Mouse (Mus musculus): ENCODE results near the gene AA467197.

The AA467197 gene

DNA sequence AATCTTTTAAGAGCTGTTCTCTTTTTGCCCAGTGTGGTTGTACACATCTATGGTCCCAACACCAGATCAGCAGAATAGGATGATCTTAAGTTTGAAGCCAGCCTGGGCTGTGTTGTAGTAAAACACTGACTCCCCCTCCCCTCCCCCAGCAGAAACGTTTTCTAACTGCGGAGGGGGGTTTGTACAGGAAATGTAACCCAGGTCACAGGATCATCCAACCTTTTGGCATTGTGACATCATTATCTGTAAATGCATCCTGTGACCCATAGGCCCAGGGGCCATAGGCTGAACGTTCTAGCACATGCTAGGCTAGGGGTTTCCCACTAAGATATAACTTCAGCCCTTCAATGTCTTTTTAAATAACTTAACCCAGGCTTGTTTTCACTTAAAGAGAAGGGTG is at the start of gene AA467197:
Gene AA467197, plus strand, starts transcription at position 301 of the 400 bp plus-strand sequence.
- DNase-seq = no peak

DNA sequence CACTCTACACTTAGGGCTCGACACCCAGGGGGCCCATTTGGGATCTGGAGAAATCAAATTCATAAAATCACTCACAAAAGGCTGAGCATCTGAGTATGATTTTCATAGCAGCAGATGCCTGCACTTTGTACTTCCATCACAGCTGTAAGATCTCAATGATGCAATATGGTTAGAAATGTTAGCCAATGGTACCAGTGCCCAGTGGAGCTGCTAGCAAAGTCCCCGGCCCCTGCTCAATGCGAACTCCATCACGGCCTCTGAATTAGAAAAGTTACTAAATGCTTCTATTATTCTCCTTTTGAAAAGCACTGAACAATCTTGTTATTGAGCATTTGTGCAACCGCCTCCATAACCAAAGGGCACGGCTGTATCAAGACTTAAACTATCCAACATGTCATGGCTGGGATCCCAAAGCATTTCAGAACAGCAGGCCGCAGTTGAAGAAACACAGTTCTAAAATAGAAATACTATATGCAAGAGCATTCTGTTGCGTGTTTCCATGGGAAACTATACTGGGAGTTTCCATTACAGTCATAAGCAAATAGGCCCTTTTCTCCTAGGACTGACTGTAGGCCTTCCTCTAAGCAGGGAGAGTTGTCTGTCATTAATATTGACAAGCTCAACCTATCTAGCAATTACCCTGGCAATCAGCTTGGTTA is 48.8 kb upstream of the AA467197 start:
- DNase-seq = no peak

DNA sequence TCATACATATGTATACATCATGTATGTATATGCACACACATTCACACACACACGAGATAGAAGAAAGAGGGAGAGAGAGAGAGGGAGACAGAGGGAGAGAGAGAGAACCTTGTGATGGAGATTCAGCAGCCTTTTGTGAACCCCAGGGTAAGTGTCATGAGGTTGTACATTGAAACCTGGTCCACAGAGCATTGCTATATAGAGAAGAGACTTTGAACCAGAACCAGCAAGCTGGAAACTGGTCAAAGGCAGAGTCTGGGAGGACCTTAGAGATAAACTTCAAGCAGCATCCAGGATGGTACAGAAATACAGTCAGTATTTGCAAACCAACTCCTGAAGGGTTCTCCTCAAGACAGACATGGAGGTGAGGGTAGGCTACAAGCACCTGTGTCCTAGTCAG is 46.4 kb upstream of the AA467197 start:
- DNase-seq = no peak

DNA sequence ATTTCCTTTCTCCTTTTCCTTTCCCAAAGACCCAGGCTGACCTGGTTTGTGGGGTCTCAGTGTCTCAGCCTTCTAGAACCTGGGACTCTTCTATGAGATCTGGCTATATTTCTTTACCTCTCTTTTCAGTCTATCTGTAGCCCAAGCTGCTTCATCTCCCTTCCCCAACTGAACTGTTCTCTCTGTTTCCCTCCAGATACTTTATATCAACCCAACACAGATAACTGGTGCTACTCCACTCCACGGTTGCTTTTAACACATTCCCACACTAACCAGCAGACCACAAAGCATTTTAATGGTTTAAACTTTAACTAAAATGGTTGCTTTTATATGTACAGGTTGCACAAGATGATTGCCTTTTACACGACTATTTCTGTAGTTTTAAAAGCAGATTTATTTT is 45.6 kb upstream of the AA467197 start:
- no peak for DNase-seq

DNA sequence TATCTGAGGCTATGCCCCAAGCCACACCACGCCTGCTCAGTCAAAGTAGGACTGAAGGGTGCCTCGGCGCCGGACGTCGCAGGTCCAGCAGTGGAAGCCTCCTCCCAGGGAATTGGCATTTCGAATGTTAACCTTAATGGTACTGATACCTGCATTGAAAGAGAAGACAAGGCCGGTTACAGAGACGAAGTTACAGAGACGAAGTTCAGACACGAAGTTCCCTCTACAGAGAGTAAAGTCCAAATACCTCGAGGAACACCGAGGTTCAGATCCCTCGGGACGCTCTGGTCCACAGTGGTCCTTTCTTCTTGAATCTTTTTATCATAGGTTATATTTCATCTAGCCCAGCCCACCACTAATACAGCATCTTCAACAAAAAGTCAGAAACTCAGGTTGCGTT is 41.3 kb upstream of the AA467197 start:
- DNase-seq = no peak

DNA sequence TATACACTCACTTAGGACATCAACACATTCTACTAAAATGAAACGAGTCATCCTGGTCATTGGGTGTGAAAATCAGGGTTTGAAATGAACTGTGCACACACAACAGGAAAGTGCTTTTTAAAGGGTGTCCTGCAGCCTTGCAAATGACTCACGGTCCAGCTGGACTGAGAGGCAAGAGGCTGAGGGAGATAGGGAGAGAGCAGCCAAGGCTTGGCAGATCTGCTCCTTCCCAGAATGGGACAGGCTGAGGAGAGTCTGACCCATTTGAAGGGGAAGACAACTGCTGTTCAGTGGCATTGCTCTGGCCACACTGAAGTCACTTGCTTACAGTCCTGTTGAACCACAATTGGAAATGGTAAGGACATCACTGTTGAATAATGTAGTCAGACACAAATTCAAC is 37.0 kb upstream of the AA467197 start:
- peak; percentile 56 for DNase-seq

DNA sequence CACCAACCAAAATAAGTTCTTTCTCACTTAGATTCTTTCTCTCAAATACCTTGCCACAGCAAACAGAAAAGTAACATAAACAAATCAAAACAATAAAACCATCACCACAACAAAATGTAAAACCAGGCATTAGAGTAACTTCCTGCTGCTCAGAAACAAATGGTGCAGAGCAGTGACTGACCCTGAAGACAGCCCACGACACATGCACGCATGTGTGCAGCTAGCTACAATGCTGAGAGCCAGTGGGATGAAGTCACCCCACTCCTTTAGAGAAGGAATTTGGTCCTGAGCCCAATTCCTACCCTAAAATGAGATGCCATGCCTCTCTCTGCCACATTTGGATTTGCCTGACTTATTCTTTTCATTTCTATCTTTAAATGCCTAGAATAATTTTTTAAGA is 35.4 kb upstream of the AA467197 start:
- no peak for DNase-seq

DNA sequence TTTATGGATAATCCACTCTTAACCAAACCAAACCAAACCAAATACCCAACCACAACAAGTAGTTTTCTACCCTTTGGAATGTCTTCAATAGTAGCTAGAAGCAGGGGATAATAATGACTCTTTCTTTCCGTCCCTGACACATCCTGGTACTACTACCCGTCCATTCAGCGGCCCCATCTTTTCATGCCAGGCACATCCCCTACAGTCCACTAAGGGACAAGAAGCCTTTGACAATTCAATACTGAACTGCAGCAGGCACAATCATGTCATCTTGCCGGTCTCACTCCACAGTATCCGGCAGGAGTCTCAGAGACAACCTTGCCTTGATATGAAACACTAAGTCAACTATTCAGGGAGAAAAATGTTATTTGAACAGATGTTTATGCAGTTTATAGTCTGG is 31.0 kb upstream of the AA467197 start:
- no peak for DNase-seq

DNA sequence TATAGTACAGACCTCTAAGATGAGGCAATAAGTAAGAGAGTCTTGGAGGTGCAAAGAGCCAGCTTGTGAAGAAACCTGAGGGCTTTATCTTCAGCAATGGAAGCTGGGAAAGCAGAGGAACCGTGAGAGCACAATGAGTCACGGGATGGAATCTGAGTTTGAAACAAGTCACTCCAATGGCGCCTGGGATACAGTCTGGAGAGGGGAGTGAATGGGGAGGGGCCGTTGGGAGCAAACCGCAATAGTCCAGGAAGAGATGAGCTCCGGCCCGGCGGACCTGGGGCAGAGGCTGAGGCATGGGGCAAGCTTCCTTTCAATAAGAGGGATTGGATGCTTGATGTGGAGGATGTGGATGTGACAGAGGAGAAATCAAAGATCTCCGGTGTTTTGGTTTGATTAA is 28.0 kb upstream of the AA467197 start:
- no peak for DNase-seq

DNA sequence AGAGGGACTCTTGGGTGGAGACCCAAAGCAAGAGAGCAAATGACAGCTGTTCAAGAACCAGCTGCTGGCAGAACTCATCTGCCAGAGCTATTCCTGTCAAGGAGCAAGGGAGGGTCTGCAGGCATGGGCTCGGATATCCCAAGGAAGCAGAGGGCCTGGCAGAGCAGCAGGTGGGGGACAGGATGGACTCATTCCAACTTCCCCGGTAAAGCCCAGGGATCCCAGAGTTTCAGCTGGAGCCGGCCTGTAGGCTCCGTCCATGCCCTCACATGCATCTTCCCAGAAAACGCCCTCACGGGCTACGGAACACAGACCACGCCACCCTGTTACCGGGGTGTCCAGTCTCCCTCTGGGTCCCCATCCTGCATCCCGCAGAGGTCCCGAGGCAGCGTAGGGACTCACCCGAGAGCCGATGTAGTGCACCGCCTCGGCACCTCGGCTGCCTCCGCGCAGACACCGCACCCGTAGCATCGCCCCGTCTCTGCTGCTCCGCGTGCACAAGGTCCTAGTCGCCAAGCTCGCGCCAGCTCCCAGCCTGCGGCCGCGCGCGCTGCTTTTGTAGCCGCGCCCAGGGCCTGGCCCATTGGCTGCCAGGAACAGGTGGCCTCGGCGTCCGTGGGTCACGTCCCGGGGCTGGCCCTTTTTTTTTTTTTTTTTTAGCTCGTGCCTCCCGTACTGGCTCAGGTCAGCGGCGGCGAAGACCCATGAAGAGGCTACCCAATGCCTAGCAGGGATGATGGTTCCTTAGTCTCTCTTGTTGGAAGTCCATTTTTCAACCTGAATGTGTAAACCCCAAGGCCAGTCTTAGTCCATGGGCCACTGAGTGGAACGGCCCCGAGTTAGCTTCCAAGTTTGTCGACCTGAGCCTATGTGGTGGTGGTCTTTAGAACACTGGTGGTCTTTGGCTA is 25.8 kb upstream of the AA467197 start, which contains the start of gene Gatm:
Gene Gatm, minus strand, starts transcription at position 558 of the 908 bp plus-strand sequence.
- DNase-seq = peak; percentile 78

DNA sequence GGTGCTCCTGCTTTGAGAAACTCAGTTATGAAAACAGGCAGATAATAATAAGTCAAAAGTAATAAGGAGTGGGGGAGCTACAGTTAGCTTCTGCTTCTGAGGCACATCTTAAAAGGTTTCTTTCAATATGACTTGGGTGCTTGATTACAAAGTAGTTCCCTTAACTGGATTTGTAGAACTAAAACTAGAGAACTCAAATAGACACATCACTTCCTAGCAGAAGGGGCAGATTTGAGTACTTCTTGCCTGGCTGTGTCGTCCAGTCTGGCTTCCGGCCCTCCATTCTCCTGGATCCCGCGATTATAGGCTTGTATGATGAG is 25.2 kb upstream of the AA467197 start:
- DNase-seq = no peak

DNA sequence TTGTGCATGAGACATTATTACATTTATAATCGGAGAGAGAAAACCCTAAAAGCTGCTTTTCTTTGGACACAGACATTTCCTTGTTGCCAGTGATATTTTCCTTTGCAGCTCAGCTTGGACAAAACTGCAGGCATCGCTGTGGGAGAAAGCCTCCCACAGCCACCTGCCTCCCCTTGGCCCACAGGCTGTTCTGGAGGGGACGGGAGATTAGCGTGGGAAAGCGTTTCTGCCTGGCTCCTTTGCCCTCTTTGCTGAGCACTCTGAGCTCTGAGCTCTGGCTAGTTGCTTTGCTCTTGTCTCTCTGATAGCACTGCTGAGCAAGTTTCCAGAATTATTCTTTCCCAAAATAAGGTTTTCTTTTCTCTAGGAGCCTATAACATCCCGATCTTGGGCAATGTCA is 20.5 kb upstream of the AA467197 start:
- no peak for DNase-seq

DNA sequence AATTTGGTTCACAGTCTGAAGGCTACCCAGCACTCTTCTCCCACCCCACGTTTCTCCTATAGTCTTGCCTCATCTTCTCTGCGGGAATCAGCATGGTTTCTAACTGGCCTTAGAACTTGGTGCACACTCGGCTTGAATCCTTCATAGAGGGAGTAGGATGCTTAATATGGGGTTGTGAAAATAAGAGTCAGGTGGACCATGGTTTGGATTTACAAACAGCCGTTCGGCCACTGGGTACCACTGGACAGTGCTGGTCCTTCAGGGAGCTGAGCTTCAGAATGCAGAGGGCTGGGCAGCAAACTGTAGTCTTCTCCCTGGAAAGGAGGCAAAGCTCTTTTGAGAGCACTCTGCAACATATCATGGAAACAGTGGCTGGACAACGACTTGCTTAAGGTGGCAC is 19.0 kb upstream of the AA467197 start:
- no peak for DNase-seq

DNA sequence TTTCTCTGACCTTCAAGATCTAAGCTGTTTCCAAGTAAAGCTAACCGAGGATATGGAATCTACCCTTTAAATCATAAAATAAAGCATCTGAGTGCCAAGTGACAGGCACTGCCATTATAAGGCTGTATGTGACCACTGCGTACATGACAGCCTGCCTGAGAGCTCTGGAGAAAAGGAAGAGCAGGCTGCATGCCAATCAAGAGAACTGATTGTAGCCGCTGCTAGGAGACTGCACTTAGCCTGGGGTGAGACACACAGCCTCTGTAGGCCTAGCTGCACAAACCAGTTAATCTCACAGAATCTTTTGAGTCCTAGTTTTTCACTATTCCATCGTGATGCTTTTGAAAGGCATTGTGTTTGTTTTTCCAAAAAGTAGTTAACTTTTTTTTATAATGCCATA is 18.1 kb upstream of the AA467197 start:
- DNase-seq = no peak

DNA sequence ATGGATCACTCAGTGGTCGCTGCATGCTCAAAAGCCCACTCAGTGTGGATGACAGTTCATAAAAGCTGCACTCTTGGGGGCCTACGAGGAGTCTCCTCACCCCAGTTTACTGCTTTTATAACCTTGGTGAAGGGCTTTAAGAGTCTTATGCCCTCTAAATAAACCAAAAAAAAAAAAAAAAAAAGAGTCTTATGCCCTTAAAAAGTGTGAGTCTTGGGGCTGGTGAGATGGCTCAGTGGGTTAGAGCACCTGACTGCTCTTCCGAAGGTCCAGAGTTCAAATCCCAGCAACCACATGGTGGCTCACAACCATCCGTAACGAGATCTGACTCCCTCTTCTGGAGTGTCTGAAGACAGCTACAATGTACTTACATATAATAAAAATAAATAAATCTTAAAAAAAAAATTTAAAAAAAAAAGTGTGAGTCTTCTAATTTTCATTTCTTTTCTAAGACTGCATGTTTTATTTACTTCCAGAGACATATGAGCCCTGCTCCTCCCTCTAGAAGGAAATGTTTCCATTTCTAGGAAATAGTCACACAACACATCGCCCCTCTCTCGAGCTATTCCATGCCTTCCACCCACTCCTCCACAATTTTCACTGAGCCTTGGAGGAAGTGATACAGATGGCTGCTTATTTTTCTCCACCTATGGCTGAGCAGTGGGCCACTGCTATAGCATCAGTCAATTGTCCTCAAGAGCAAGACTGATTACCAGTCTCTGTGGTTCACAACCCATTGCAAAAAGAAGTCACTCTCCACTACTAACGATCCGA is 15.3 kb upstream of the AA467197 start:
- DNase-seq = no peak

DNA sequence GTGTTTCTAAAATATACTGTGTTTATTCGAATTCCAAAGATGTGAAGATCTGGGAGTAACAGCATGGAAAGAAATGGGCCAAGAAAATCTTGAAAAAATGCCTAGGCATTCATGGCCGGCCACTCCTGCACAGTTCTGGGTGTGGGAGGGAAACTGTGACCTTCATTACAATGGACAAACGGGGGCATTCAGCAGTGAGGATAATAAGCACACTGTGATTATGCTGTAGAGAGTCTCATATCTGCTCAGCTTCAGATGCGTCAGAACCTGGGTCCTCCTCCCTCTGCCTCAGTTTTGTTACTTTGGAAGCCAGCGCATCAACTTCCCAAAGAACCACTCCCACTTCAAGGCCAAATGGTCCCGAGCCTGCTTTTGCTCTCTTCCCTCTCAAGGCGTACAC is 10.9 kb upstream of the AA467197 start:
- no peak for DNase-seq

DNA sequence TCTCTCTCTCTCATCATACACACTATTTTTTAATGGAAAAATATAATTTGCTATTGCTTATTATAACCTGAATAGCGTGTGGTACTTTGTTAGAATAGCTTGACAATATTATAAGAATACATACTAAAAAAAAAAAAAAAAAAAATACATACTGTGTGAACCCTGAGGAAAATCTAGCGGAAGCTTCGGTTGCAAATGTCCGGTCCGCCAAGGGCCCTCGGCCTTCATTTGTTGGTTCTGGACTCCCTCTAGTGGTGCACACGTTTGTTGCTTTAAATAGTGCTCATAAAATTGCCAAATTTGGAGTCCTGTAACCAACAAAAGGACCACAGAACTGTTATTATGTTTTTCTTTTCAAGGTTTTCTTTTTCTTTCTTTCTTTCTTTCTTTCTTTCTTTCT is 7.8 kb upstream of the AA467197 start:
- DNase-seq = peak; percentile 86

DNA sequence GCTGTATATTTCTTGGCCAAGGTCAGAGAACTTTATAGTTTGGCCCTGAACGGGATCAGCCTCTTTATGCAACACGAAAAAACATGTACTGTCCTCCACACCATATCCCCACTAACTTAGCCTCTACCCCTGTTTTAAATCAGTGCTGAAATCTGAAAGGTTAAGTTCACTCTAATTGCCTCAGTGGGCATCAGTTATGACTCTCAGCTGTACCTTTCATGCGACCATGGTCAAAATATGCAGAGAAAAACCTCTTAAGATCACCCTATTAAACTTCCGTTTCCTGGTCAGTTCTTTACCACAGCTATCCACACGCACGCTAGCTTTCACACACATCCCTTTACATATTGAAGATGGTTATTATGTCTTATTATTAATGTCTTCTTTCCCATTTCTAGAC is 6.9 kb upstream of the AA467197 start:
- DNase-seq = peak; percentile 18

DNA sequence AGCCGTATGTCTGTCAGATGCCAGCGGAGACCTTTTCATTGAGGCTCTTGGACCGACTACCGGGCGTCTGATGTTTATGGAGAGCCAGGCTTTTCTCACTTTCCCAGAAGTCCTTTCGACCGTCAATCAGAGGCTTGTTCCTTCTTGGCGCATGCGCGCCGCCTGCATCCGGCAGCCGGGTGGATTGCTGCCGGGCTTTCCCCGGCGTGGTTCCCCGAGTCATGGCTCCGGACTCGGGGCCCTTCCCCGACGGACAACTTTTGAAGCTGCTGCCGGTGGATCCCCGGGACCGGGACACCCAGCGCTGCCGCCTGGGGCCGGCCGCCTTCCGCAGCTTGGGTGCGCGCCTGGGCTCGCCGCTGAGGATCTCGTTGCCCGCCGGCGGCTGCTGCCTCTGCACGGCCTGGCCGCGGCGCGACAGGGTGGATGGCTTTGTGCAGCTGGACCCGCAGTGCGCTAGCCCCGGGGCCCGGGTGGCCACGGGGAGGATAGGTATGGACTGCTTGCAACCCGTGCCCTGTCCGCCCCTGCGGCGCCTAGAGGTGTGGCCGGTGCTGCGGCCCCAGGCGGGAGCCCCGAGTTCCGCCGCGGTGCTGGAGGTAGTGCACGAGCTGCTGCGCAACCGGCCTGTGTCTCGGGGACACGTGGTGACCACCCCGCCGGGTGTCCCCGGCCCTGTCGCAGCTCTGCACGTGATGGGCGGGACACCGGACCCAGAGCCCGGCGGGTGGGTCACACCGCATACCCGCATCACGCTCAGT is 6.1 kb upstream of the AA467197 start:
- DNase-seq = peak; percentile 84

DNA sequence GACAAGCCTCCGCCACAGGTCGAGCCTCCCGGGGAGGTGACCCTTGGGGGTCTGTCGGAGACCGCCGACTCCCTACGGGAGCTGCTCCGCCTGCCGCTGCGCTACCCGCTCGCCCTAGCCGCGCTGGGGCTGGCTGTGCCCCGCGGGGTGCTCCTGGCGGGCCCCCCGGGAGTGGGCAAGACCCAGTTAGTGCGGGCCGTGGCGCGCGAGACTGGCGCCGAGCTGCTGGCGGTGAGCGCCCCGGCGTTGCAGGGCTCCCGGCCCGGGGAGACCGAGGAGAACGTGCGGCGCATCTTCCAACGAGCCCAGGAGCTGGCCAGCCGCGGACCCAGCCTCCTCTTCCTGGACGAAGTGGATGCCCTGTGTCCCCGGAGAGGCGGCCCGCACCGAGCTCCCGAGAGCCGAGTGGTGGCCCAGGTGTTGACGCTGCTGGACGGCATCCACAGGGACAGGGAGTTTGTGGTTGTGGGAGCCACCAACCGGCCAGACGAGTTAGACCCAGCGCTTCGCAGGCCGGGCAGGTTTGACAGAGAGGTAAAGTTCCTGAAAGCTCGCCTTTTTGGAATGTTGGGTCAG is 5.5 kb upstream of the AA467197 start:
- DNase-seq = peak; percentile 33

DNA sequence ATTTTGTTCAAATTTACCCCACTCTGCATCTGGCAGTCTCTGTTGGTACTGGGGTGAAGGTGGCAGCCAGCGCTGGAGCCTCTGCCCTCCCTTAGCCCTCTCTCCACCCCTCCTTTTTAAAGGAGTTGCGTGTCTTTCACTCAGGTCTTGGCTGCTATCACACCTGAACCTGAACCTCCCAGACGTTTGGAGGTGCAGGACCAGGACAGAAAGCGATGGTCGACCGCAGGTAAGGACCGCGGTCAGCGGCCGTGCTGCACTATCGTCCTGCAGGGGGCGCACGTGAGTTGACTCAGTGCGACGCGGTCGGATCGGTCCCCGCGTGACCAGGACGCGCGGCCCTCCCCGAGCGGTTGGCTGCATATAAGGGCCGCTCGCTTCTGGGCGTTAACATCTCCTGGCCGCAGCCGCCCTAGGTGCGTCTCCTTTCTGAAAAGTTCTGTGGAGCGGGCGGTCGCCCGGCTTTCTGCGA is 776 bp downstream of the AA467197 start:
- peak; percentile 67 for DNase-seq

DNA sequence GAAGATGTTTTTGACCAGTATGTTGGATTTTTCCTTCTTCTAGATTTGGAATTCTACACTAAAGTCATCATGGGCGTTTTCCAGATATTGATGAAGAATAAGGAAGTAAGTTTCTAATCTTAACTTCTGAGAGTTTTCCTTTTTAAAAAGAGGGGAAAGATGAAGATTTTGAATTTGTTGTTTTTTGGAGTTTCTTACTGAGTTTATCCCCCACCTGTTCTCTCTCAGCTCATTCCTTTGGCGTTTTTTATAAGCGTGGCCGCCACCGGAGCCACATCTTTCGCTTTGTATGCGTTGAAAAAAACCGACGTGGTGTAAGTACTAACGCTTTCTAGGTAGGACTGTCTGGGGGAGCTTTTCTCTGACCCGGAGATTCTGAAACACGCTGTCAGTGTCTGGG is 1.2 kb downstream of the AA467197 start:
- DNase-seq = no peak

All from cerebellum, adult 8-10 months (tissue).